Mouse (Mus musculus) stomach, postnatal 0 days (tissue): ENCODE measurements around the gene Gtpbp8.

Experiments used
- CTCF ChIP-seq: IDR thresholded peaks from 2 replicates; pipeline ENCODE4 v1.5.1; 2016; ENCODE audit warnings: antibody characterized with exemption, low read depth, mild to moderate bottlenecking, moderate library complexity
- EP300 ChIP-seq: optimal IDR thresholded peaks from 2 replicates; pipeline ENCODE3; 2016; ENCODE audit warnings: antibody characterized with exemption

DNA sequence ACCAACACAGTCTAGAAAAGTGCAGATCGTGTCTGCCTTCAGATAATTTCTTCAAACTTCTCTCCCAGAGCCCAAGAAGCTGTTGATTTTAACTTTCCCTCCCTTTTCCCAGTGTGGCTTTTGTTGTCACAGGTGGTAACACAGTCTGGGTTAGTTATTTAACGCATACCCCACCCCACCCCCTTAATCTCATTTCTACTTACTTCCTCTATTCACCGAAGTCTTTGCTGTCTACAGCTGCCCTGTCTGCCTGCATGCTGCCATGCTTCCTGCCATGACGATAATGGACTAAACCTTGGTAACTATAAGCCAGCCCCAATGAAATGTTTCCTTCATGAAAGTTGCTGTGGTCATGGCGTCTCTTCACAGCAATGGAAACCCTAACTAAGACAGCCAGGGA lies 43.9 kb downstream of the Gtpbp8 start:
- TF ChIP-seq EP300, result no peak
- no peak for TF ChIP-seq CTCF
